Mouse (Mus musculus): Measurements from ENCODE around the gene Serinc2.
"Not testable (repeated sequence)": the region's sequence is repeated elsewhere in the genome, so short reads cannot be mapped to it uniquely, and the experiment has no call there.

Gene Serinc2

GRCm38 (mm10) chr4:130264131-130264530 is 14.9 kb downstream of the Serinc2 start:
- DNase-seq (ENCODE audit: low spot score), result no peak

GRCm38 (mm10) chr4:130260406-130260805 is 18.6 kb downstream of the Serinc2 start:
- DNase-seq (ENCODE audit: low spot score), result no peak

GRCm38 (mm10) chr4:130252441-130253157 is 26.4 kb downstream of the Serinc2 start:
- DNase-seq (ENCODE audit: low spot score), result no peak

- DNase-seq (ENCODE audit: low spot score), result no peak
Observed at GRCm38 (mm10) chr4:130251763-130252162, 27.2 kb downstream of the Serinc2 start.

- DNase-seq (ENCODE audit: low spot score), result no peak
Observed at GRCm38 (mm10) chr4:130251172-130251705, 27.8 kb downstream of the Serinc2 start.

- DNase-seq (ENCODE audit: low spot score), result no peak
Observed at GRCm38 (mm10) chr4:130248636-130249035, 30.4 kb downstream of the Serinc2 start.

GRCm38 (mm10) chr4:130246132-130246531 is 32.9 kb downstream of the Serinc2 start:
- DNase-seq (ENCODE audit: low spot score), result peak; percentile 83

- no peak for DNase-seq (ENCODE audit: low spot score)
Observed at GRCm38 (mm10) chr4:130244749-130245148, 34.3 kb downstream of the Serinc2 start.

GRCm38 (mm10) chr4:130243621-130244020 is 35.4 kb downstream of the Serinc2 start:
- not testable (repeated sequence) for DNase-seq (ENCODE audit: low spot score)

GRCm38 (mm10) chr4:130242956-130243355 is 36.0 kb downstream of the Serinc2 start:
- DNase-seq (ENCODE audit: low spot score), result no peak

GRCm38 (mm10) chr4:130240695-130241094 is 38.3 kb downstream of the Serinc2 start:
- no peak for DNase-seq (ENCODE audit: low spot score)

GRCm38 (mm10) chr4:130237607-130238006 is 41.4 kb downstream of the Serinc2 start:
- no peak for DNase-seq (ENCODE audit: low spot score)

- DNase-seq (ENCODE audit: low spot score), result no peak
Observed at GRCm38 (mm10) chr4:130236361-130236760, 42.6 kb downstream of the Serinc2 start.

- DNase-seq (ENCODE audit: low spot score), result no peak
Observed at GRCm38 (mm10) chr4:130224071-130224470, 54.9 kb downstream of the Serinc2 start.

GRCm38 (mm10) chr4:130222179-130222578 is 56.8 kb downstream of the Serinc2 start, which contains the start of gene Gm853:
Gm853 (minus strand) TSS chr4:130222401.
- no peak for DNase-seq (ENCODE audit: low spot score)

- no peak for DNase-seq (ENCODE audit: low spot score)
Observed at GRCm38 (mm10) chr4:130220176-130220575, 58.8 kb downstream of the Serinc2 start.

GRCm38 (mm10) chr4:130215392-130215791 is 63.6 kb downstream of the Serinc2 start:
- no peak for DNase-seq (ENCODE audit: low spot score)

- DNase-seq (ENCODE audit: low spot score), result no peak
Observed at GRCm38 (mm10) chr4:130213857-130214256, 65.1 kb downstream of the Serinc2 start.

- DNase-seq (ENCODE audit: low spot score), result no peak
Observed at GRCm38 (mm10) chr4:130213197-130213596, 65.8 kb downstream of the Serinc2 start.

- no peak for DNase-seq (ENCODE audit: low spot score)
Observed at GRCm38 (mm10) chr4:130212421-130212820, 66.6 kb downstream of the Serinc2 start.

GRCm38 (mm10) chr4:130211870-130212269 is 67.1 kb downstream of the Serinc2 start:
- DNase-seq (ENCODE audit: low spot score), result no peak
